Mouse (Mus musculus) gastrocnemius, adult 8-10 months (tissue): ENCODE measurements at regions not wholly inside any gene's neighbourhood (a gene's known extent, or its start where the extent isn't known, plus 50 kb on each side); places are given as distances from the start of the nearest gene placed in this dataset.

ENCODE experiments used
- DNase-seq, 2 experiments: peaks; one replicate each; pipeline ENCODE4 v3.0.0; 2022; ENCODE audit warnings: low spot score in 2 of 2

- DNase-seq = no peak
These were observed 143.6 kb upstream of the Cited2 start for GRCm38 (mm10) chr10:17579463-17579862.

- DNase-seq = no peak
These were observed 138.2 kb upstream of the Cited2 start for GRCm38 (mm10) chr10:17584842-17585241.

- no peak for DNase-seq
These were observed 136.1 kb upstream of the Cited2 start for GRCm38 (mm10) chr10:17586910-17587309.

GRCm38 (mm10) chr10:17589136-17589535 lies 133.9 kb upstream of the Cited2 start:
- DNase-seq = no peak

- no peak for DNase-seq
These were observed 132.8 kb upstream of the Cited2 start for GRCm38 (mm10) chr10:17590195-17590594.

- no peak for DNase-seq
These were observed 130.6 kb upstream of the Cited2 start for GRCm38 (mm10) chr10:17592387-17592786.

- DNase-seq = no peak
These were observed 126.9 kb upstream of the Cited2 start for GRCm38 (mm10) chr10:17596126-17596525.

GRCm38 (mm10) chr10:17596743-17597142 lies 126.3 kb upstream of the Cited2 start:
- no peak for DNase-seq

- peak in 1 of 2 experiments; percentile 17 for DNase-seq
These were observed 123.8 kb upstream of the Cited2 start for GRCm38 (mm10) chr10:17599246-17599645.

GRCm38 (mm10) chr10:17599831-17600761 lies 122.9 kb upstream of the Cited2 start:
- DNase-seq = no peak

GRCm38 (mm10) chr10:17600762-17601108 lies 122.3 kb upstream of the Cited2 start:
- DNase-seq = no peak

- no peak for DNase-seq
These were observed 120.6 kb upstream of the Cited2 start for GRCm38 (mm10) chr10:17602446-17602845.

GRCm38 (mm10) chr10:17608220-17608619 lies 114.8 kb upstream of the Cited2 start:
- no peak for DNase-seq

- DNase-seq = no peak
These were observed 112.4 kb upstream of the Cited2 start for GRCm38 (mm10) chr10:17610592-17610991.

- DNase-seq = no peak
These were observed 109.7 kb upstream of the Cited2 start for GRCm38 (mm10) chr10:17613281-17613680.

- DNase-seq = no peak
These were observed 105.0 kb upstream of the Cited2 start for GRCm38 (mm10) chr10:17618024-17618423.

- DNase-seq = no peak
These were observed 103.4 kb upstream of the Cited2 start for GRCm38 (mm10) chr10:17619617-17620016.

- no peak for DNase-seq
These were observed 101.2 kb upstream of the Cited2 start for GRCm38 (mm10) chr10:17621703-17622385.

GRCm38 (mm10) chr10:17622802-17623201 lies 100.2 kb upstream of the Cited2 start:
- no peak for DNase-seq

GRCm38 (mm10) chr10:17629709-17630108 lies 93.3 kb upstream of the Cited2 start:
- DNase-seq = no peak

- DNase-seq = no peak
These were observed 92.0 kb upstream of the Cited2 start for GRCm38 (mm10) chr10:17630861-17631581.

GRCm38 (mm10) chr10:17631817-17632216 lies 91.2 kb upstream of the Cited2 start:
- DNase-seq = no peak
